Mouse (Mus musculus) ES-Bruce4 (cell line): ENCODE measurements around the gene Stk16. TPM values are rescaled to one million over a fixed set of nuclear protein-coding genes. Genes with fewer than 3 reads are reported as not detected.

ENCODE experiments used
- H3K27ac ChIP-seq: 2 replicates; pipeline ENCODE4 v1.5.1; 2012; ENCODE audit warnings: low read length, inconsistent platforms; ENCODE audit not compliant: insufficient read depth
- H3K27me3 ChIP-seq: 2 replicates; pipeline ENCODE4 v1.6.1; 2012; ENCODE audit warnings: mild to moderate bottlenecking, low read length, inconsistent platforms; ENCODE audit not compliant: control insufficient read depth, poor library complexity, insufficient read depth, severe bottlenecking
- H3K36me3 ChIP-seq: 2 replicates; pipeline ENCODE4 v1.6.1; 2012; ENCODE audit warnings: inconsistent platforms, mild to moderate bottlenecking, low read length, moderate library complexity; ENCODE audit not compliant: control insufficient read depth, poor library complexity, insufficient read depth, severe bottlenecking
- H3K4me1 ChIP-seq: one replicate; pipeline ENCODE4 v1.8.1; 2011; ENCODE audit warnings: low read length; ENCODE audit not compliant: control insufficient read depth, insufficient read depth
- H3K4me3 ChIP-seq: 2 replicates; pipeline ENCODE4 v1.5.1; 2011; ENCODE audit warnings: low read depth, mild to moderate bottlenecking, low read length
- H3K9ac ChIP-seq: 2 replicates; pipeline ENCODE4 v1.6.1; 2012; ENCODE audit warnings: low read depth, mild to moderate bottlenecking, inconsistent platforms; ENCODE audit not compliant: poor library complexity, severe bottlenecking
- H3K9me3 ChIP-seq: replicated peaks from 2 replicates; pipeline ENCODE4 v1.6.1; 2012; ENCODE audit warnings: mild to moderate bottlenecking, low read length, inconsistent platforms; ENCODE audit not compliant: control insufficient read depth, poor library complexity, insufficient read depth, severe bottlenecking
- CTCF ChIP-seq: IDR thresholded peaks from one replicate; pipeline ENCODE4 v1.8.1; 2011; ENCODE audit warnings: low read depth, low read length
- EP300 ChIP-seq: IDR thresholded peaks from 2 replicates; pipeline ENCODE4 v1.6.1; 2011; ENCODE audit warnings: low read depth, low read length; ENCODE audit not compliant: insufficient read depth
- POLR2A ChIP-seq: IDR thresholded peaks from one replicate; pipeline ENCODE4 v1.8.1; 2011; ENCODE audit warnings: low read length; ENCODE audit not compliant: insufficient read depth
- polyA plus RNA-seq: library from polyadenylated mRNA; stranded (reverse); fragments of >200 nt; gene quantifications from 2 replicates; pipeline ENCODE4 v1.2.4, GENCODE M21; 2011; ENCODE audit warnings: low read depth; ENCODE audit not compliant: missing spikeins, insufficient read depth, insufficient read length

The Stk16 gene
- 27.8 and 37.4 TPM in 2 replicates for polyA plus RNA-seq

DNA sequence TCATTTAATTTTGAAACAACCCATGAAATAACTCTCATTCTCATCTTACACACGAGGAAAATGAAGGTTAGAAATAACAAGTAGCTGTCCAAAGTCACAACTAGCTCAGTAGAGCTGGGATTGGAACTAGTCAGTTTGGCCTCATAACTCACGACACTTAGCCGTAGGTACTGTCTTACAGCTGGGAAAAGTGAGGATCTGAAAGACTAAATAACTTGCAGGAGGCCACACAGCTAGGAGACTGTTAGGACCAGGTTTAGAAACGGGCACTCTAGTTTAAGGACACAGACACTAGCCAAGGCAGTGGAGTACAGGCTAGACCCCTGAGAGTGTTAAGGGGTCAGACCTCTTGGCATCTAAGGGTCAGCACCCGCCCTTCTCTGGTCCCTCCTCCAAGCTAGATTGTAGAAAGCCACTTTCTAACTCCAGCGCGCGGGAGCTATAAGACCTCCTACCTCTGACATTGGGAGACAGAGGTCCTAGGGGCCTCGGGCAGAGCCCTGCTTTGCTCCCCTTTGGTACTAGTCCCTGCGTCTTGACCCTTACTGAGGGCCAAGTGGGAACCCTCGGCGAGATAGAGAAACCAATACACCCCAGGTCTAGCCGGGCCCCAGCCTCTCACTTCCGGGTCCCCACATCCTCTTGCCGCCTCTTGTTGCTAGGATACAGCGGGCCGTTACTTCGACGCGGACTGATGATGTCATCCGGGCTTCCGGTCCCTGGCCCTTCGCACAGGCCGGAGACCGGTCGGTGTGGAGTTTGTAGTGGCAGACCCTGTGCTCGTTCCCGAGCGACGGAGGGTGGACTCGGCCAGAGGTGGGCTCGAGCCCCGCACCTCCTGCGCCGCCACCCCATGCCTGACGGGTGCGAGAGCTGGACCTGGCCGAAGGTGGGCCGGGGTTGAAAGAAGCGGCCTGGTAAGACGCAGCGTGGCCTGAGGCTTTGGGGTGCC is at the start of gene Stk16, which contains the start of gene Glb1l:
Gene Stk16 (plus strand): TSS at position 703 of the 952 bp plus-strand sequence.
Gene Glb1l (minus strand): TSS at position 678 of the 952 bp plus-strand sequence.
- peak within 1 kb of the TSS; percentile 79 for H3K9ac ChIP-seq
- no peak within 1 kb of the TSS for H3K27ac ChIP-seq
- peaks cover 24% of the 10 kb centered on the region for H3K36me3 ChIP-seq
- H3K9me3 ChIP-seq, result no peaks in the 10 kb centered on the region
- H3K27me3 ChIP-seq, result no peaks in the 10 kb centered on the region
- H3K4me1 ChIP-seq, result peaks cover 2% of the 10 kb centered on the region
- TF ChIP-seq POLR2A, result peak; percentile 54
- TF ChIP-seq EP300, result no peak
- no peak for TF ChIP-seq CTCF
- H3K4me3 ChIP-seq, result peak within 1 kb of the TSS; percentile 97

DNA sequence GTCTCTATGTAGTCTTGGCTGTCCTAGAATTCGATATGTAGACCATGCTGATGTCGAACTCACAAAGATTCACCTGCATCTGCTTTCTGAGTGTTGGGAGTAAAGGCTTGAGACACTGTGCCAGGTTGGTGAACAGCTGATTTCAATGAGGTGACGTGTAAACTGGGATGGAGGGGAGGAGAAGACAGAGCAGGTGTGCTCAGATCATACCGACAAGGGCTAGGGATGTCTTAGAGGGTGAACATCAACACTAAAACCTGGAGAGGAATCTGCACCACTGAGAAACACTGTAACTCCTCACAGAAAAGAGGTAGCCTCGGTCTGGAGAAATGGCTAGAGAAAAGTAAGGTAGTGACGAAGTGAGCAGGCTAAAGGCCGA is 42.6 kb upstream of the Stk16 start:
- H3K4me1 ChIP-seq, result peaks cover 3% of the 10 kb centered on the region
- peak overlapping the region; percentile 54 for H3K9ac ChIP-seq
- TF ChIP-seq EP300, result no peak
- TF ChIP-seq POLR2A, result no peak
- H3K27me3 ChIP-seq, result no peaks in the 10 kb centered on the region
- H3K27ac ChIP-seq, result peak overlapping the region; percentile 86
- 0 out of 2 replicates have a peak, but pooled peaks cover 4% of the 10 kb centered on the region for H3K36me3 ChIP-seq
- no peaks in the 10 kb centered on the region for H3K9me3 ChIP-seq
- H3K4me3 ChIP-seq, result peak overlapping the region; percentile 83

DNA sequence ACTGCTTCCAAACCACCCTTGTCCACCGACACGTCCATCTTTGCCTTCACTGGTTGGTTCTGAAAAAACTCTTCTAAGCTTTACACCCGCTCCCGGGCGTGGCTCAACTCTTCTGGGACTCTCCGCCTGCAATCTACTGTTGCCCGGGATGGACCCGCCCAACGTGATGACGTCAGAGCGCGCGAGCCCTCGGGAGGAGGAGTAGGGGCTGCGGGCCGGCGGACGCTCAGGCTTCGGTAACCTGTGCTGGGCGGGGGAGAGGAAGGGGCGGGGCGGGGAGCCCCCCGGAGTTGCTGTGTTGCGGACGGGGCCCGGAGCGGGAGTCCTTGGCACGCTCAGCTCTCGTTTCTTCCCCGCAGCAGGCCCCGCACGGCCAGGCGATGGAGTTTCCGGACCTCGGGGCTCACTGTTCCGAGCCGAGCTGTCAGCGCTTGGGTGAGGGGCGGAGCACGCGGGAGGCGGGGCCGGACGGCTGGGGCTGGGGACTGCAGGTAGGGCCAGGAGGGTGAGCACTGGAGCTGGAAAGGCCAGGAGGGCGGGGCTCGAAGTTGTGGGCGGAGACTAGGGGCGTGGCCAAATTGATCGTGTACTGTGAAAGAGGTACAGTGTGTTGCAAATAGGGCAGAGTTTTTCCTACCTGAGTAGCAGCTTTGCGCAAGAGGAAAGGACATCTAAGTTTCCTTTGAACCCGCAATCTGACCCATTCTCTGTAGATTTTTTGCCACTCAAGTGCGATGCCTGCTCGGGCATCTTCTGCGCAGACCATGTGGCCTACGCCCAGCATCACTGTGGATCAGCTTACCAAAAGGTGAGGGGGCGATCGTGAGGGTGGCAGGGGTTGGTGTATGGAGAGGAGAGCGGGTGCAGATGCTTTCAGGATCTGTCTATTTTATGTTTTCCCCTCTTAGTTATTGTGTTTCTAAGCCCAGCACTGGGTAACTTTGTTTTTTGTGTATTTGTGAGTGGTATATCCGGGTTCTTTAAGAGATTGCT is 41.9 kb upstream of the Stk16 start, which contains the start of gene Zfand2b:
Gene Zfand2b (plus strand): TSS at position 175 of the 993 bp plus-strand sequence.
- peak within 1 kb of the TSS; percentile 86 for H3K27ac ChIP-seq
- no peaks in the 10 kb centered on the region for H3K27me3 ChIP-seq
- H3K36me3 ChIP-seq, result 0 out of 2 replicates have a peak, but pooled peaks cover 4% of the 10 kb centered on the region
- no peaks in the 10 kb centered on the region for H3K9me3 ChIP-seq
- peak within 1 kb of the TSS; percentile 97 for H3K4me3 ChIP-seq
- H3K4me1 ChIP-seq, result peaks cover 3% of the 10 kb centered on the region
- peak within 1 kb of the TSS; percentile 54 for H3K9ac ChIP-seq
- TF ChIP-seq CTCF (no peak), EP300 (no peak), POLR2A (peak; percentile 89)

DNA sequence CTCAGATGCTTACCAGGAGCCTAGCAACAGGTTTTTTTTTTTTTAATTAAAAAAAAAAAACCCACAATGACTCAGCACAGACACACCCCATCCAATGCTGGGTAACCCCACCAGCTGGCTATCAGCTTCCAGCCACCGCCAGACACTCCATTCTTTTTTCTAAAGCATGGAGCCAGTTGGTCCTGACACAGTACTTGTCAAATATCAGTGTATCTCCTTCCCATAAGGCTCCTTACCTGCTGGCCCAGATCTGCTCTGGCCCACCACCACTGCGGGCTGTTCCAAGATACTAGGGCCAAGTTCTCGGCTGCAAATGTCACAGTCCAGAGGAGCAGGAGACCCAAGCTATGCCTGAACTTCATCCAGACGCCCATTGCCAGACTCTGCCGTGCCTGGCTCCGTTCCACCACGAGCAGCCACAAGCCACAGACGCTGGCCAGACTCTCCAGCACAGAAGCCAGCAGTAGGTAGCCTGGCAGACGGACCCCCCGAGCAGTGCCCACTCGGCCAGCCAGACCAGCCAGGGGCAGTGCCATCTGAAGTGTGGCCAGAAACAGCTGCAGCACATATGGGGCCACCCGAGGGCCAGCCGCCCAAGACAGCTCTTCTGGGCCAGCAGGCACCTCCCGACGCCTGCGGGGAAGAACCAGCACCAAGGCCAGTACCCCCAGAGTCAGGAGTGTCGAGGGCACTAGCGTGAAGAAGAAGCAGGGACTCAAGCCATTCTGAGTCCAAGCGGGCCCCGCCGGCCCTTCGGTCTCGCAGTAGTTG is 31.1 kb upstream of the Stk16 start:
- Histone ChIP-seq H3K9me3 (no peaks in the 10 kb centered on the region), H3K36me3 (no peaks in the 10 kb centered on the region), H3K4me3 (peak overlapping the region; percentile 70), H3K27me3 (no peaks in the 10 kb centered on the region), H3K9ac (peak overlapping the region; percentile 3; the same call in 1 of the 2 replicates), H3K4me1 (no peaks in the 10 kb centered on the region), H3K27ac (no peak overlapping the region)
- TF ChIP-seq POLR2A (no peak), EP300 (no peak), CTCF (no peak)

DNA sequence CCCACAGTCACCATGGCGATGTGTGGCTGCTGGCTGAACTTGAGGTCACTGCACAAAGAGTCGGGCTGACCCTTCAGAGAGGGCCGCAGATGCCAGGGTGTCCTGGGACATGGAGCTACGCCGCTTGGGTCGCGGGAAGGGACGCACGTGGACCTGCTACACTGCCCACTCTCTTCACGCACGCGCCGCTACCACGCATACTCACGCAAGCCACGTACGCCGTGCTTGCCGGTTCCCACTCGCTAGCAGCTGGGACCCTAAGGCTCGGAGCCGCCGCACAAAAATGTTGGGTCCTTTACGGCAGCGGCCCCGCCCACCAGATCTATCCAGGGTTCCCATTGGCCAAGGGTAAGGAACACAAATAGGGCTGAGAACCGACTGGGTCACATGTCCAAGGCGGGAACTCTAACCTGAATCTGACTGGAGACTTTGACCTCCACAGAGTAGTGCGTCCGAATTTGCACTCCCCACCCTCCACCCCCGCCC is 30.5 kb upstream of the Stk16 start, which contains the start of gene Abcb6:
Gene Abcb6 (minus strand): TSS at position 288 of the 486 bp plus-strand sequence.
- Histone ChIP-seq H3K36me3 (no peaks in the 10 kb centered on the region), H3K4me1 (no peaks in the 10 kb centered on the region), H3K27ac (no peak within 1 kb of the TSS), H3K9me3 (no peaks in the 10 kb centered on the region), H3K4me3 (peak within 1 kb of the TSS; percentile 70), H3K27me3 (no peaks in the 10 kb centered on the region), H3K9ac (peak within 1 kb of the TSS; percentile 17)
- TF ChIP-seq CTCF (no peak), POLR2A (peak; percentile 10)
